Mouse (Mus musculus): ENCODE results near the gene Pfkm. TPM values are rescaled to one million over a fixed set of nuclear protein-coding genes. Genes with fewer than 3 reads are reported as not detected.

Gene Pfkm
- polyA plus RNA-seq, 1 experiment from 2014 or later = 145 TPM

DNA sequence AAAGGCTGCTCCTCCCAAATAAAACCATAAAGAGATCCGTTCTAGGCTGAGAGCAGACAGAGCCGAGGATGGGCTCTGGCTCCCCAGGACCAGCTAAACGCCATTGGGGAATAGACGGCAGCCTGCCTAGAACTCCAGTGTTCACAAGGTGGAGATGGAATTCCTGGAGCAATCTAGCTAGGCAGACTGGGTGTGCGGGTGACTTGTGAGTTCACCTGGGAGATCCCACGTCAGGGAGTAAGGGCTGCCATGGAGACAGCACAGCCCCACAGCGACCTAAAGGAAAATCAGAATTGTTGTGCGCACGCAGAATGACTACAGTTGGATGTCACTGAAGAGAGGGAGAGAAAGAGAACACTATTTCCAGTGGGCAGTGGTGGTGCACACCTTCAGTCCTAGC is 23.9 kb upstream of the Pfkm start:
- H3K4me2 ChIP-seq (ENCODE audit: low read depth, low read length) = no peak overlapping the region
- H3K27me3 ChIP-seq (ENCODE audit: control insufficient read depth, insufficient read depth, low read length) = no peaks in the 10 kb centered on the region
- H3K4me1 ChIP-seq (ENCODE audit: control insufficient read depth, insufficient read depth, low read length) = no peaks in the 10 kb centered on the region
- WGBS = 81% methylated on average over 9 of the region's 9 CpGs
- peaks cover 28% of the 10 kb centered on the region for H3K36me3 ChIP-seq (ENCODE audit: control insufficient read depth, insufficient read depth)
- no peak overlapping the region for H3K27ac ChIP-seq (ENCODE audit: low read length)
- no peaks in the 10 kb centered on the region for H3K9me3 ChIP-seq (replicated peaks; ENCODE audit: control insufficient read depth, low read length)
- no peak for ATAC-seq (replicated peaks; ENCODE audit: extremely low read depth, insufficient read depth, low FRiP score)
- no peak overlapping the region for H3K9ac ChIP-seq (ENCODE audit: low read length)
- no peak overlapping the region for H3K4me3 ChIP-seq (ENCODE audit: low read length)

GRCm38 (mm10) chr15:98069566-98070245 is 22.7 kb upstream of the Pfkm start:
- peaks cover 26% of the 10 kb centered on the region for H3K36me3 ChIP-seq (ENCODE audit: control insufficient read depth, insufficient read depth)
- no peaks in the 10 kb centered on the region for H3K9me3 ChIP-seq (replicated peaks; ENCODE audit: control insufficient read depth, low read length)
- no peak for ATAC-seq (replicated peaks; ENCODE audit: extremely low read depth, insufficient read depth, low FRiP score)
- H3K4me1 ChIP-seq (ENCODE audit: control insufficient read depth, insufficient read depth, low read length) = peaks cover under 1% of the 10 kb centered on the region
- WGBS = 85% methylated on average over 8 of the region's 8 CpGs
- H3K4me3 ChIP-seq (ENCODE audit: low read length) = no peak overlapping the region
- H3K9ac ChIP-seq (ENCODE audit: low read length) = no peak overlapping the region
- no peak overlapping the region for H3K4me2 ChIP-seq (ENCODE audit: low read depth, low read length)
- no peaks in the 10 kb centered on the region for H3K27me3 ChIP-seq (ENCODE audit: control insufficient read depth, insufficient read depth, low read length)
- no peak overlapping the region for H3K27ac ChIP-seq (ENCODE audit: low read length)

- WGBS = 91% methylated on average over 3 of the region's 3 CpGs
These were observed 22.0 kb upstream of the Pfkm start for GRCm38 (mm10) chr15:98070376-98070775.

GRCm38 (mm10) chr15:98074521-98074920 is 17.9 kb upstream of the Pfkm start:
- Histone ChIP-seq H3K9me3 (replicated peaks; ENCODE audit: control insufficient read depth, low read length) (no peaks in the 10 kb centered on the region), H3K27me3 (ENCODE audit: control insufficient read depth, insufficient read depth, low read length) (no peaks in the 10 kb centered on the region), H3K4me3 (ENCODE audit: low read length) (no peak overlapping the region), H3K27ac (ENCODE audit: low read length) (no peak overlapping the region), H3K4me2 (ENCODE audit: low read depth, low read length) (no peak overlapping the region), H3K9ac (ENCODE audit: low read length) (no peak overlapping the region), H3K4me1 (ENCODE audit: control insufficient read depth, insufficient read depth, low read length) (peaks cover 3% of the 10 kb centered on the region), H3K36me3 (ENCODE audit: control insufficient read depth, insufficient read depth) (peaks cover 42% of the 10 kb centered on the region)
- ATAC-seq (replicated peaks; ENCODE audit: extremely low read depth, insufficient read depth, low FRiP score) = no peak
- 78% methylated on average over 8 of the region's 8 CpGs for WGBS

More at GRCm38 (mm10) chr15:98070376-98070775, 22.0 kb upstream of the Pfkm start:
- no peaks in the 10 kb centered on the region for H3K27me3 ChIP-seq (ENCODE audit: control insufficient read depth, insufficient read depth, low read length)
- ATAC-seq (replicated peaks; ENCODE audit: extremely low read depth, insufficient read depth, low FRiP score) = no peak
- no peak overlapping the region for H3K27ac ChIP-seq (ENCODE audit: low read length)
- H3K9me3 ChIP-seq (replicated peaks; ENCODE audit: control insufficient read depth, low read length) = no peaks in the 10 kb centered on the region
- peaks cover 3% of the 10 kb centered on the region for H3K4me1 ChIP-seq (ENCODE audit: control insufficient read depth, insufficient read depth, low read length)
- H3K4me3 ChIP-seq (ENCODE audit: low read length) = no peak overlapping the region
- peaks cover 29% of the 10 kb centered on the region for H3K36me3 ChIP-seq (ENCODE audit: control insufficient read depth, insufficient read depth)
- H3K4me2 ChIP-seq (ENCODE audit: low read depth, low read length) = no peak overlapping the region
- H3K9ac ChIP-seq (ENCODE audit: low read length) = no peak overlapping the region

DNA sequence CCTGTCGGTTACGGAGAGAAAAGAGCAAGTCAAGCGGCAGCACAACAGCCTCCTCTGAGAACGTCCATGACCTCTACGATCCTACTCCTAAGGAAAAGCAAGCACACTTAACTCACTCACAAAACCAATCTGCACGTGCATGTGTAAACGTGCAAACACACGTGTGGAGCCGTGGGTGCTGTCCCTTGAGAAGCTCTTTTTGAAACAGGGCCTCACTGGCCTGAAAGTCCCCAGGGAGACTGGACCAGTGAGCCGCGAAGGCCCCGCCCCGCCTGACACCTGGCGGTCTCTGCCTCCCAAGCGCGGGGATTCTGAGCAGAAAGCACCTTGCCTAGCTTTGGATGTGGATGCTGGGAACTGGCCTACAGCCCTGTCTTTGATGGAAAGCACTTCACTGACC is 17.4 kb upstream of the Pfkm start:
- Histone ChIP-seq H3K9me3 (replicated peaks; ENCODE audit: control insufficient read depth, low read length) (no peaks in the 10 kb centered on the region), H3K4me1 (ENCODE audit: control insufficient read depth, insufficient read depth, low read length) (peaks cover 3% of the 10 kb centered on the region), H3K27ac (ENCODE audit: low read length) (0 out of 2 replicates have a peak overlapping the region, but pooled peaks have one; percentile 40), H3K9ac (ENCODE audit: low read length) (no peak overlapping the region), H3K4me3 (ENCODE audit: low read length) (no peak overlapping the region), H3K4me2 (ENCODE audit: low read depth, low read length) (no peak overlapping the region), H3K36me3 (ENCODE audit: control insufficient read depth, insufficient read depth) (peaks cover 39% of the 10 kb centered on the region), H3K27me3 (ENCODE audit: control insufficient read depth, insufficient read depth, low read length) (no peaks in the 10 kb centered on the region)
- ATAC-seq (replicated peaks; ENCODE audit: extremely low read depth, insufficient read depth, low FRiP score) = no peak
- WGBS = 85% methylated on average over 16 of the region's 16 CpGs

GRCm38 (mm10) chr15:98076901-98077300 is 15.5 kb upstream of the Pfkm start:
- Histone ChIP-seq H3K27me3 (ENCODE audit: control insufficient read depth, insufficient read depth, low read length) (no peaks in the 10 kb centered on the region), H3K9ac (ENCODE audit: low read length) (no peak overlapping the region), H3K36me3 (ENCODE audit: control insufficient read depth, insufficient read depth) (peaks cover 35% of the 10 kb centered on the region), H3K4me3 (ENCODE audit: low read length) (no peak overlapping the region), H3K27ac (ENCODE audit: low read length) (no peak overlapping the region), H3K4me2 (ENCODE audit: low read depth, low read length) (no peak overlapping the region), H3K4me1 (ENCODE audit: control insufficient read depth, insufficient read depth, low read length) (peaks cover 3% of the 10 kb centered on the region), H3K9me3 (replicated peaks; ENCODE audit: control insufficient read depth, low read length) (no peaks in the 10 kb centered on the region)
- ATAC-seq (replicated peaks; ENCODE audit: extremely low read depth, insufficient read depth, low FRiP score) = no peak
- 88% methylated on average over 6 of the region's 6 CpGs for WGBS

DNA sequence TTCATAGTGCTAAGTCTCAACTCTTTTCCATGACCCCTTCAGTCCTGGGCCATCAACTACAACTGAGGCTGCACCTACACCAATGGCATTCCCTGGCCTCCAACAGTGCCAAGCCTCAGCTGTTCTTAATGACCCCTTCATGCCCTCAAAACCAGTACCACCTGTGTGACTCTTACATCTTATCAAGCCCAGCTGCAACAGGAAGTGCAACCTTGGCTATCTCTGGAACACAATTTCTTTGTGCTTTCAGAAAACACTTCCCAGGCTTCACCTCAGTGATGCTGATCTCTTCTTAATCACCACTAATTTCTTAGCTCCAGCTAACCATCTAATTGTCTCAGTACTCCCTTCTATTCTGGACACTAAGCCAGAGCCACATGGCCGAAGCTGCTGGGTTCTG is 3.5 kb upstream of the Pfkm start:
- Histone ChIP-seq H3K4me3 (ENCODE audit: low read length) (no peak overlapping the region), H3K27ac (ENCODE audit: low read length) (no peak overlapping the region), H3K27me3 (ENCODE audit: control insufficient read depth, insufficient read depth, low read length) (no peaks in the 10 kb centered on the region), H3K9ac (ENCODE audit: low read length) (no peak overlapping the region), H3K4me2 (ENCODE audit: low read depth, low read length) (no peak overlapping the region), H3K9me3 (replicated peaks; ENCODE audit: control insufficient read depth, low read length) (no peaks in the 10 kb centered on the region), H3K36me3 (ENCODE audit: control insufficient read depth, insufficient read depth) (peaks cover 7% of the 10 kb centered on the region), H3K4me1 (ENCODE audit: control insufficient read depth, insufficient read depth, low read length) (peaks cover 13% of the 10 kb centered on the region)
- 80% methylated on average over 1 of the region's 1 CpGs for WGBS
- ATAC-seq (replicated peaks; ENCODE audit: extremely low read depth, insufficient read depth, low FRiP score) = no peak

GRCm38 (mm10) chr15:98089421-98090183 is 2.8 kb upstream of the Pfkm start:
- peaks cover 7% of the 10 kb centered on the region for H3K36me3 ChIP-seq (ENCODE audit: control insufficient read depth, insufficient read depth)
- H3K9ac ChIP-seq (ENCODE audit: low read length) = no peak overlapping the region
- peaks cover 15% of the 10 kb centered on the region for H3K4me1 ChIP-seq (ENCODE audit: control insufficient read depth, insufficient read depth, low read length)
- no peaks in the 10 kb centered on the region for H3K9me3 ChIP-seq (replicated peaks; ENCODE audit: control insufficient read depth, low read length)
- no peak for ATAC-seq (replicated peaks; ENCODE audit: extremely low read depth, insufficient read depth, low FRiP score)
- no peaks in the 10 kb centered on the region for H3K27me3 ChIP-seq (ENCODE audit: control insufficient read depth, insufficient read depth, low read length)
- no peak overlapping the region for H3K4me3 ChIP-seq (ENCODE audit: low read length)
- H3K27ac ChIP-seq (ENCODE audit: low read length) = no peak overlapping the region
- WGBS = 71% methylated on average over 9 of the region's 9 CpGs
- no peak overlapping the region for H3K4me2 ChIP-seq (ENCODE audit: low read depth, low read length)

GRCm38 (mm10) chr15:98091841-98092240 is 548 bp upstream of the Pfkm start:
- H3K27ac ChIP-seq (ENCODE audit: low read length) = no peak overlapping the region
- peak overlapping the region; percentile 91 for H3K4me2 ChIP-seq (ENCODE audit: low read depth, low read length)
- peak overlapping the region; percentile 96 for H3K9ac ChIP-seq (ENCODE audit: low read length)
- H3K36me3 ChIP-seq (ENCODE audit: control insufficient read depth, insufficient read depth) = no peaks in the 10 kb centered on the region
- WGBS = 35% methylated on average over 4 of the region's 4 CpGs
- peaks cover 15% of the 10 kb centered on the region for H3K4me1 ChIP-seq (ENCODE audit: control insufficient read depth, insufficient read depth, low read length)
- H3K9me3 ChIP-seq (replicated peaks; ENCODE audit: control insufficient read depth, low read length) = no peaks in the 10 kb centered on the region
- no peaks in the 10 kb centered on the region for H3K27me3 ChIP-seq (ENCODE audit: control insufficient read depth, insufficient read depth, low read length)
- no peak for ATAC-seq (replicated peaks; ENCODE audit: extremely low read depth, insufficient read depth, low FRiP score)
- peak overlapping the region; percentile 99 for H3K4me3 ChIP-seq (ENCODE audit: low read length)

All from heart, embryonic 16.5 days (tissue).